ENCODE assay signal across 18 mouse cellular contexts in the genomic region with DNA sequence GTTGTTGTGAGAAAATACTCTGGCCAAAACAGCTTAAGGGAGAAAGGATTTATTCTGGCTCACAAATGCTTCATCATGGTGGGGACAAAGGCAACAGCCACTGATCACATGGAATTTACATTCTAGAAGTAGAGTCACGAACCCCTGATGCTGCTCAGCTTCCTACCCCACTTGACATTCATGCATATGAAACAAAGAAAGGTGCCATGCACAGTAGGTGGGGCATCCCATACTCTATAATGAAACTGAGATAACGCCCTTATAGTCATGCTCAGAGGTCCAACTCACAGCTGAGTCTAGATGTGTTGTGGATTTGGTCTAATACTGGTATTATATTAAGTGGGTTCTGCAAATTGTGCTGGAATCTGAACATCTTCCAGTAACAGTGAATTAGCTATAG.
A peak's percentile ranks its signal among the peaks of the same experiment; 100 is the strongest.
DNase-seq lines count a peak whose midpoint lies in the region; ATAC-seq lines count a peak whose summit lies in the region.
"Had no signal": no experiment of that assay in that cellular context is flagged by ENCODE, and none has a peak within 500 bp of the region (broad histone marks: within the 10 kb centered on the region; RNA-seq: fewer than 3 reads in every experiment).

No protein-coding gene starts in this region.

- no peaks in the 10 kb centered on the region for H3K9me3 ChIP-seq in lung, embryonic 16.5 days (ENCODE audit: control insufficient read depth, low read length)
- H3K9me3 ChIP-seq in intestine, embryonic 16.5 days (ENCODE audit: control insufficient read depth, low read length), result no peaks in the 10 kb centered on the region
- H3K9me3 ChIP-seq in hindbrain, embryonic 14.5 days (ENCODE audit: control insufficient read depth, low read length), result no peaks in the 10 kb centered on the region
- H3K9me3 ChIP-seq: embryonic facial prominence, embryonic 10.5 days; embryonic facial prominence, embryonic 12.5 days; forebrain, embryonic 13.5 days had no signal

- no peak overlapping the region for H3K9ac ChIP-seq in lung, embryonic 16.5 days (ENCODE audit: low read length)
- no peak overlapping the region for H3K9ac ChIP-seq in intestine, embryonic 16.5 days (ENCODE audit: low read depth, low read length)
- no peak overlapping the region for H3K9ac ChIP-seq in hindbrain, embryonic 14.5 days
- H3K9ac ChIP-seq: embryonic facial prominence, embryonic 12.5 days; forebrain, embryonic 13.5 days; forebrain, postnatal 0 days had no signal

- no peaks in the 10 kb centered on the region for H3K36me3 ChIP-seq in lung, embryonic 16.5 days (ENCODE audit: control insufficient read depth, insufficient read depth, low read length)
- no peaks in the 10 kb centered on the region for H3K36me3 ChIP-seq in intestine, embryonic 16.5 days (ENCODE audit: control insufficient read depth, insufficient read depth, low read length)
- no peaks in the 10 kb centered on the region for H3K36me3 ChIP-seq in hindbrain, embryonic 14.5 days (replicated peaks; ENCODE audit: control insufficient read depth, insufficient read depth)
- H3K36me3 ChIP-seq: embryonic facial prominence, embryonic 10.5 days; embryonic facial prominence, embryonic 12.5 days had no signal

- ATAC-seq in lung, embryonic 16.5 days (ENCODE audit: low read depth), result no peak
- peak; percentile 40; the same call in 1 of the 2 replicates for ATAC-seq in intestine, embryonic 16.5 days
- ATAC-seq in hindbrain, embryonic 14.5 days (ENCODE audit: low FRiP score), result no peak
- ATAC-seq: forebrain, postnatal 0 days had no signal

- H3K4me1 ChIP-seq in lung, embryonic 16.5 days (replicated peaks; ENCODE audit: control insufficient read depth, insufficient read depth, low read length), result no peaks in the 10 kb centered on the region
- no peaks in the 10 kb centered on the region for H3K4me1 ChIP-seq in intestine, embryonic 16.5 days (ENCODE audit: control insufficient read depth, insufficient read depth, low read length)
- no peaks in the 10 kb centered on the region for H3K4me1 ChIP-seq in hindbrain, embryonic 14.5 days (replicated peaks; ENCODE audit: control insufficient read depth, insufficient read depth, low read length)
- H3K4me1 ChIP-seq: embryonic facial prominence, embryonic 10.5 days; embryonic facial prominence, embryonic 12.5 days had no signal

- no peaks in the 10 kb centered on the region for H3K27me3 ChIP-seq in lung, embryonic 16.5 days (ENCODE audit: control insufficient read depth, insufficient read depth, low read depth, low read length)
- H3K27me3 ChIP-seq in intestine, embryonic 16.5 days (replicated peaks; ENCODE audit: control insufficient read depth, insufficient read depth, low read length), result no peaks in the 10 kb centered on the region
- no peaks in the 10 kb centered on the region for H3K27me3 ChIP-seq in hindbrain, embryonic 14.5 days (ENCODE audit: control insufficient read depth, insufficient read depth, low read length)
- H3K27me3 ChIP-seq: embryonic facial prominence, embryonic 12.5 days; forebrain, embryonic 13.5 days had no signal

- WGBS in lung, embryonic 16.5 days, result 76% methylated on average over 2 of the region's 2 CpGs
- 71% methylated on average over 2 of the region's 2 CpGs for WGBS in intestine, embryonic 16.5 days
- 79% methylated on average over 2 of the region's 2 CpGs for WGBS in hindbrain, embryonic 14.5 days

- no peak for DNase-seq in lung, adult 18-20 months
- DNase-seq in R1 (ENCODE audit: low read depth, low spot score), result peak; percentile 3
- DNase-seq in ZHBTc4 (ENCODE audit: low read depth, low spot score), result peak; percentile 7
- DNase-seq in hindbrain, embryonic 14.5 days (ENCODE audit: low spot score), result no peak
- no peak for DNase-seq in right cerebral cortex, postnatal 14 days
- DNase-seq in cerebellum, adult 11 months, result no peak
- DNase-seq: adrenal gland, adult 2 months; adrenal gland, postnatal 10 days; adrenal gland, postnatal 25 days; cerebellum, adult 11-12 months; cerebellum, adult 9-10 months; cerebellum, postnatal 25 days had no signal

- peak overlapping the region; percentile 29; the same call in 1 of the 2 replicates for H3K4me2 ChIP-seq in lung, embryonic 16.5 days (ENCODE audit: low read depth, low read length)
- no peak overlapping the region for H3K4me2 ChIP-seq in intestine, embryonic 16.5 days (ENCODE audit: low read depth, low read length)
- no peak overlapping the region for H3K4me2 ChIP-seq in hindbrain, embryonic 14.5 days (replicated peaks)
- H3K4me2 ChIP-seq: embryonic facial prominence, embryonic 12.5 days; forebrain, embryonic 13.5 days had no signal

- no peak overlapping the region for H3K4me3 ChIP-seq in lung, embryonic 16.5 days (ENCODE audit: low read length)
- no peak overlapping the region for H3K4me3 ChIP-seq in intestine, embryonic 16.5 days (ENCODE audit: low read length)
- H3K4me3 ChIP-seq in hindbrain, embryonic 14.5 days (replicated peaks; ENCODE audit: low read length), result no peak overlapping the region
- H3K4me3 ChIP-seq: embryonic facial prominence, embryonic 10.5 days; embryonic facial prominence, embryonic 12.5 days; forebrain, embryonic 13.5 days had no signal

- no peak overlapping the region for H3K27ac ChIP-seq in lung, embryonic 16.5 days (ENCODE audit: low read length)
- H3K27ac ChIP-seq in intestine, embryonic 16.5 days (ENCODE audit: low read length), result no peak overlapping the region
- H3K27ac ChIP-seq in hindbrain, embryonic 14.5 days, result no peak overlapping the region
- H3K27ac ChIP-seq: embryonic facial prominence, embryonic 10.5 days; embryonic facial prominence, embryonic 12.5 days; forebrain, embryonic 13.5 days had no signal

Comparison
In these comparisons a context has a peak if more than half of its experiments do, and no peak if none do; other contexts are left out.
1. DNase-seq: peak in R1 (single experiment) and ZHBTc4 (single experiment); none in lung, adult 18-20 months (0 of 2), hindbrain, embryonic 14.5 days (single experiment), right cerebral cortex, postnatal 14 days (single experiment) and cerebellum, adult 11 months (single experiment).